Mouse (Mus musculus): ENCODE data around the gene Ankrd33.

The Ankrd33 gene

DNA sequence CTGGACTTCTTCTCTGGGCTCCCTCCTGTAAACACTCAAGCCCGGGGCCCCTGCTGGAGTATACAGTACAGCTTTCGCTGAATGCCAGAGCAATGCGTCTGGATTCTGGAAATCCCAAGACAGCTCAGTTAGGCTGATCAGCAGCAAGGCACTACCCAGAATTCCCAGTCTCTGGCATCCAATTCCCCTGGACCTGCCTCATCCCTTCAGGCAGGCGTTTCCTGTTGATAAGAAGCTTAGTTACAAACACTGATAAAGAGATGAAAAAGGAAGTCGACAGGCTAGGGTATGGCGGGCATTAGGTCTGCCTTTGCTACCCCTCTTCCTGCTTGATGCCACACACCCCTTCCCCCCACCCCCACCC lies 32.3 kb downstream of the Ankrd33 start:
- DNase-seq, result no peak

DNA sequence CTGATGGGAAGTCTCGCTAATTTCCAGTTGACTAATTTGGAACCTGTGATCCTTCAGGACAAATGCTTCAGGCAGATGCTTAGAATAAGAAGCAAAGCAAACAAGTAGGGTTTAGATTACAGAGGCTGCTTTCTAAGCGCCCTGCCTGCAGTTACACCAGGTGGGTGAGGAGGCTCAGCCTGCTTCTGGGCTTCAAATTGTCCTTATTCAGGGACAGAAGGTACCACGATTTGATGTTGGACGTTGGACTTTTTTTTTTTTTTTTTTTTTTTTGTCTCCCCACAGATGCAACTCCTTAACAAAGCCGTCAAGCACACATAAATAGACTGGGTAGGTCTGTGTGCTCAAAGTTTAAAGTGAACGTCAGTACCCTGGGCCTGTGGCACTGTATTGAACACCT lies 33.0 kb downstream of the Ankrd33 start:
- no peak for DNase-seq

DNA sequence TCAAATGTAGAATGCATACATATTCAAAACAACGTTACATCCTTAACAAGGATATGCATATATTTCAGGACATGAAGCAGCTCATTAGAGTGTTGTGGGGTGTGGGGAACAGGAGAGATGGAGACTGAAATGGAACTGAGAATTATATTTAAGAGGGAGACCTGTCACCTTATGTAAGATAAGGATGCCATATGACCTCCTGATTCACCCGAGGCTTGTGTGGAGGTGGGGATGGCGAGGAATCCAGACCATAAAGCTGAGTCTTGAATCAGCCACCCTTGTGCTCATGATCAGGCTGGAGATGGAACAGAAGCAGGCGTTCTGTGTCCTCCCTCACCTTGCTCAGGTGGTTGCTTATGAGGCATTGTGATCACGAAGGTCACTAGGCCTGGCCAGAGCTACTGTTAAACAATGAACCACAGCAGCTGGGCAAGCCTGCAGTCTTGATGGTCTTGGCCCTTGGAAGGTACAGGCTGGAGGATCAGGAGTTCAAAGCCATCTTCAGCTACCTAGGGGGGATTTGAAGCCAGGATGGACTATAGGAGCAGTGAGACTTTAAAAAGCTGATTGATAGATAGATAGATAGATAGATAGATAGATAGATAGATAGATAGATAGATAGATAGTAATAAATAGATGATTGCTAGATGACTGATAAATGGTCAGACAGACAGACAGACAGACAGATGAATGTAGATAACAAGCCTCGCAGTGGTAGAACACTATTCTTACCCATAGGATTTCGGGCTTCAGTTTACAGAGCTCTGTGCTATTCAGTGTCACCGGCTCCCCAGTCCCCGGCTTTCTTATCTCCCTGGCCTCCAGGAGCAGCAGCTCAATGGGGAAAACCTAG lies 36.1 kb downstream of the Ankrd33 start:
- DNase-seq, result no peak

DNA sequence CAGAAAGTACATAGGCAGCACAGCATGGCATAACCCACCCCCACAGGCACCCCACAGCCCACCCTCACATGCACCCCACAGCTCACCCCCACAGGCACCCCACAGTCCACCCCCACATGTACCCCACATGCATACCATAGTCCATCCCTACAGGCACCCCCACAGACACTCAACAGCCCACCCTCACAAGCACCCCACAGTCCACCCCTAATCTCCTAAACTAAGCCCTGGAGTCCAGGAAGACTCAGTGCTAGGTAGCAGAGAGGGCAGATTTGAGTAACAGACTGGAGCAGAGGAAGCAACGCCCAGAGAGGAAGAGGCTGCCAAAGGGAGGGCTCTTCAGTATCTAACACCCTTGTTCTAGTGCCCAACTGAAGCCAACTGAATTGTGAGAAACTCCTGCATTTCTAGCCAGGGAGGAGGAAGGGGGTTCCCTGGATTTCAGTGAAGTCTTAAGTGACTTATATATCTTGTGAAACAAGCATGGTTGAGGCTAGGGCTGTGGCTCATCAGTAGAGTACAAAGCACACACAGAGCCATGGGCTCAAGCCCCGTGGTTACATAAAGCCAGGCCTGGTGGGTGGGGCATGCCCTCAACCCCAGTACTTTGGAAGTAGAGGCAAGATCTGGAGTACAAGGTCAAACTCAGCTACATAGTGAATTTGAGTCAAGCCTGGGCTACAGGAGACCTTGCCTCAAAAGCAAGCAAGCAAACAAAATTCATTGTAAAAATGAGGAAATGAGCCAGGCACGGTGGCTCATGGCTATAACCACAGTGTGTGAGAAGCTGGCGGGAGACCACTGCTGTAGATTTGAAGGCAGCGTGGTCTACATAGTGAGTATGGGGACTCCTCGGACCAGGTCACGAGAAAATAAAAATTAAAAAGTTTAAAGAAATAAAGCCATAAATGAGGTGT lies 39.4 kb downstream of the Ankrd33 start:
- no peak for DNase-seq

DNA sequence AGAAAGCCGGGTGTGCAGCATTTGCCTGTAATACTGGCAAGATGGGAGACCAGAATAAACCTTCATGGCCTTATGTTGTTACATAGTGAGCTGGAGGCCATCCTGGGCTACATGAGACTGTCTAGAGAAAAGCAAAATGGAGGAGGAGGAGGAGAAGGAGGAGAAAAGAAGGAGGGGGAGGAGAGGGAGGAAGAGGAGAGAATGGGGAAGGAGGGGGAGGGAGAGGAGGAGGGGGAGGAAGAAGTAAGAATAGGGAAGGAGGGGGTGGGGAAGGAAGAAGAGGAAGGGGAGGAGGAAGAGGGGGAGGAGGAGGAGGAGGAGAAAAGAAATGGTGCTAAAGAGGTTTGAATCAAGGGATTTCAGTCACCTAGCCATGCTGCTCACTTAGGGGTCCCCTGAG lies 44.6 kb downstream of the Ankrd33 start:
- no peak for DNase-seq

DNA sequence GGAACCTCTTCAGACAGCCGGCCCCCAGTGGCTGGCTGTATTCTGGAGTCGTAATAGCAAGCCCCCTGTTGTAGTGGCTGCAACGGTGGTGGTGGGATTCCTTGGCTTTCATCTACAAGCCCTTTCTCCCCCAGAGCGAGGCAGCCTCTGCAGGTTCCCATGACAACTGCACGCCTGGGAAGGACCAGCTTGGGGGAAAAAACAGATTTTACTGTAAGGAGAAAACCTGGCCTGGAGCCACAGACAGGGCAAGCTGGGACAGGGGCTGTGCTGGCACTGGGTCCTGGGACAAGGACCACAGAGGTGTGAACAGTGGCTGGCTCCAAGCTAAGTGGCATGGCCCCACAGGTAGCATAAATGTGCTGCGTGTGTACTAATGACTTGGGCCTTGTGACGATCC lies 45.0 kb downstream of the Ankrd33 start:
- DNase-seq, result no peak

DNA sequence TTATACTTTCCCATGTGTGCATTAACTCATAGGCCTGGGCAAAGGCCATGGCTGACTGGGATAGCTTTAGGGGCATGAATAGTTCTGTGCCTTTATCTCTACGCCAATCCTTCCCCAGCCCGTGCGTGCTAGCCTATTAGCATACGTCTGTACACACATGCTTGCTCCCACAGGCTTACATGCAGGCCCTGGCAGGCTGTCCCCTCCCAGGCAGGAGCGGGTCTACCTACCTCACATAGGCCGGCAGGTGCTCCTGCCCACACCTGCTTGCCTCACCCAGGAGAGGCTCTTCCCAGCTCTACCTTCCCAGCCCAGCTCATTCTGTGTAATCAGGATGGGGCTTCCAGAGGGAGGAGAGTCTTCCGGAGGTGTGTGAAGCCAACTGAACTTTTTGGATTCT lies 46.0 kb downstream of the Ankrd33 start:
- no peak for DNase-seq

DNA sequence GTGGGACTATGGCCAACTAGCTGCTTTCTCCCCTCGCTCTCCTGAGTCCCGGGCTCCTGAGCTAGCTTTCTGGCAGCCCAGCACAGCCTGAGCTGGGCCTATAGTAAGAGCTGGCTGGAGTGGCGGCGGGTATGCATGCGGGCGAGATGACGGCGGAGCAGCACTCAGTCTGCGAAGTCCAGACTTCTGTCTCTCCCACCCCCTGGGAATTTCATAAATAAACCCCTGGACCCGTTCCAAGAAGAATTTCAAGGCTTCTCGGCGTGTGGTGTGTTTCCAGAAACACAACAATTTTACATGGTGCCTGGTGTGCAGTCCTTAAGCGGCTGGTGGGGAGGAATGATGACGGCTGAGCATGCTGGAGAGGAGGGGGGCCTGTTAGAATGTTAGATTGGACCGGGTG lies 47.5 kb downstream of the Ankrd33 start:
- DNase-seq, result no peak

DNA sequence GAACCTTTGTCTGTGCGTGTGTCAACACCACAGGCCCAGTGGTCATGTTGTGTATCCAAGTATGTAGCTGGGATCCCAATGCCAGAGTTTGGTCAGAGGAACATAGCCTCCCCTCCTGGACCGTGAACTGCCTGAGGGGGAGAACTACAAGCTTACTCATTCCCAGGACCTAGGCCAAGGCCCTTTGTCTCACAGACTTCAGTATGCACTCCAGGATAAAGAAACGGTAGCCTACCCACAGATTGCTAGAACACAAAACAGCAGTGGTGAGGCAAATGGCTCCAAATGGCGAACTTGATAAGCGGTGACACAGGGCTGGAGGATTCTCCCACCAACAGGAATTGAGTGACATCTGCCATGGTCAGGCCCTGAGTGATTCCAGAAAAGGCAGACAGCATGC lies 48.3 kb downstream of the Ankrd33 start:
- no peak for DNase-seq

DNA sequence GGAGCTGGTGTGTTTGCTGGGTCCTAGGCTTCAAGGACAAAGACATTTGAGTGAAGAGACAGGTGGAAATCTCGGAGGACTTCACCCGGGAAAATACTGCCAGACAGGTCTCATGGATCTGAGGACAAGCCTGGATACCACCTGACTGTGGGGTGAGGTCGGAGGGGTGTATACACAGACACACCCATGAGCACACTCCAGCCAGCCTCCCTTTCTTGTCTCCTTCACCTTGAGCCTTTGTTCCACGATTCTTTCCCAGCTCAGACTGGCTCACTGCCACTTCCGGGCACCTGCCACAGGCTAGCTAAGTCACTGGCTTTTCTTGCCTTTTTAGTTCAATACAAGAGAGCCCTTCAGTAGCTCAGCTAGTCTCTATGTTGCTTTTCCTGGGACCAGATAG lies 48.7 kb downstream of the Ankrd33 start:
- no peak for DNase-seq

DNA sequence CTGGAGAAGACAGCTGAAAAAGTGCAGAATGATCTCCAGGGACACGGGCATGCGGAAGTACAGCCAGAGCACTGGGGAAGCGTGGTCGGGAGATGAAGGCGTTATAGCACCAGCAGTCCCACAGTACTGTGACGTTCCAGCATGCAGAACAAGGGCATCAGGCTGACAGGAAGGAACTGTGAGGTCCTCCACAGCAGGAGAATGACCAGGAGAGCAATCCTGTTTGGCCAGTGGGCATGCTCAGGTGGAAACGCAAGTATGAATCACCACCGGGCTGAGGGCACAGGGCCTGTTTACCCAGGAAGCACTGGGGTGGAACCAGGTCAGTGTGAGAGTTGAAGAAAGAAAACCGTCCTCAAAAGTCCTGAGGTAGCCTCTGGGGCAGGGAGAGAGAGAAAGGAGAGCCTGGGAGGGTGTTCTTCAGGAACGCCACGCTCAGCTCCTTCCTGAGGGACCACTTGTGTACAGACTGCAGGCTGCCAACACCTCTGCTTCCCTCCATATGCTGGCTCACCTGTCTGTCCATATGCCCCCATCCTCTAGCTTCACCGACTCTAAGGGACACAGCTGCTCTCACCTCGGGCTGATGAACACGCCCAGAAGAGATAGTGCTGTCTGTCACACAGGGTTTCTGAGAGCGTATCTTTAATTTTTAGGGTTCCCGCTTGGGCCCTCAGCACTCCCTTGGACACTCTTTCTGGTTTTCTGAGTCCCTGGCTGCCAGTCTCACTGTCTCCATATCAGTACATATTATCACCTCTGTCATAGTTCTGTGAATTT lies 50.3 kb downstream of the Ankrd33 start:
- DNase-seq, result peak; percentile 81

DNA sequence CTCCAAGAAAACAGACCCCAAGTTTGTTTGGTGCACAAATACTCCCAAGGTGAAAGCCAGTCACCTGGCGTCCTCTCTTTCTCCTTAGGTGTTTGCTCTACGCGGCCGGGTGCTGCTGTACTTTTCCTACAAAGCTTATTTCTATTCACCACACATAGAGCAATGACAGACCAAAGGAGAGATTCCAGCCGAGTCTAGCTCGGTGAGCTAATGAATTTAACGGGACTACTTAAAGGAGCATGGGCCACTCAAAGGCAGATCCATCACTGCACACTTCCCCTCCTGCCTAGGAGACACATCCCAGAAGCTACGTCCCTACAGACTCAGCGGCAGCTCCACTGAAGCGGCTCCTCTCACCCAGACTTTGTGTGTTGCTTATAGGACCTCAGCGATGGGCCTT lies 52.0 kb downstream of the Ankrd33 start:
- peak; percentile 63 for DNase-seq

Data from kidney, adult 11 months (tissue).